Mouse (Mus musculus): ENCODE data around the gene Epc2. TPM values are rescaled to one million over a fixed set of nuclear protein-coding genes. Genes with fewer than 3 reads are reported as not detected.
"Not testable (repeated sequence)": the region's sequence is repeated elsewhere in the genome, so short reads cannot be mapped to it uniquely, and the experiment has no call there.

Gene Epc2
- polyA plus RNA-seq, 2 experiments from 2014 or later, result 11.0 to 12.5 TPM

GRCm38 (mm10) chr2:49471641-49472355 is 20.5 kb downstream of the Epc2 start:
- ATAC-seq, result no peak

- no peak for ATAC-seq
Measured at GRCm38 (mm10) chr2:49472443-49472842, 21.2 kb downstream of the Epc2 start.

GRCm38 (mm10) chr2:49482146-49482545 is 30.9 kb downstream of the Epc2 start:
- peak; percentile 44 for ATAC-seq

- ATAC-seq, result peak; percentile 80
Measured at GRCm38 (mm10) chr2:49483382-49483781, 32.1 kb downstream of the Epc2 start.

GRCm38 (mm10) chr2:49501435-49501834 is 50.1 kb downstream of the Epc2 start:
- no peak for ATAC-seq

- ATAC-seq, result no peak
Measured at GRCm38 (mm10) chr2:49503596-49503995, 52.3 kb downstream of the Epc2 start.

GRCm38 (mm10) chr2:49505151-49505550 is 53.9 kb downstream of the Epc2 start:
- not testable (repeated sequence) for ATAC-seq

- ATAC-seq, result no peak
Measured at GRCm38 (mm10) chr2:49510832-49511231, 59.5 kb downstream of the Epc2 start.

- no peak for ATAC-seq
Measured at GRCm38 (mm10) chr2:49516011-49516410, 64.7 kb downstream of the Epc2 start.

- ATAC-seq, result no peak
Measured at GRCm38 (mm10) chr2:49520409-49520808, 69.1 kb downstream of the Epc2 start.

- no peak for ATAC-seq
Measured at GRCm38 (mm10) chr2:49520989-49521388, 69.7 kb downstream of the Epc2 start.

GRCm38 (mm10) chr2:49521564-49521963 is 70.3 kb downstream of the Epc2 start:
- no peak for ATAC-seq

- ATAC-seq, result no peak
Measured at GRCm38 (mm10) chr2:49522578-49522977, 71.3 kb downstream of the Epc2 start.

GRCm38 (mm10) chr2:49537147-49537546 is 85.9 kb downstream of the Epc2 start:
- no peak for ATAC-seq

GRCm38 (mm10) chr2:49538056-49538455 is 86.8 kb downstream of the Epc2 start:
- peak; percentile 74 for ATAC-seq

- ATAC-seq, result peak; percentile 56
Measured at GRCm38 (mm10) chr2:49539745-49540144, 88.5 kb downstream of the Epc2 start.

- no peak for ATAC-seq
Measured at GRCm38 (mm10) chr2:49547813-49548212, 96.5 kb downstream of the Epc2 start.

GRCm38 (mm10) chr2:49548492-49548891 is 97.2 kb downstream of the Epc2 start:
- no peak for ATAC-seq

- no peak for ATAC-seq
Measured at GRCm38 (mm10) chr2:49553096-49553495, 101.8 kb downstream of the Epc2 start.

- ATAC-seq, result peak; percentile 69
Measured at GRCm38 (mm10) chr2:49557339-49557738, 106.1 kb downstream of the Epc2 start.

GRCm38 (mm10) chr2:49558361-49558760 is 107.1 kb downstream of the Epc2 start:
- ATAC-seq, result no peak

GRCm38 (mm10) chr2:49562688-49563350 is 111.5 kb downstream of the Epc2 start:
- no peak for ATAC-seq

- no peak for ATAC-seq
Measured at GRCm38 (mm10) chr2:49569862-49570777, 118.8 kb downstream of the Epc2 start.

Measured in CD4-positive, CD25-positive, alpha-beta regulatory T cell, adult 4 months (primary cell).